Mouse (Mus musculus) olfactory bulb, adult 2 months (tissue): Measurements from ENCODE around the gene P4ha2. TPM values are rescaled to one million over a fixed set of nuclear protein-coding genes. Genes with fewer than 3 reads are reported as not detected.

ENCODE experiments used
- H3K27ac ChIP-seq: fragments of 200-500 bp; 2 replicates; pipeline ENCODE4 v1.5.1; 2012; ENCODE audit warnings: low read depth, low read length; ENCODE audit not compliant: insufficient read depth
- H3K4me1 ChIP-seq: fragments of 200-500 bp; 2 replicates; pipeline ENCODE4 v1.6.1; 2012; ENCODE audit warnings: low read length; ENCODE audit not compliant: control insufficient read depth, insufficient read depth
- H3K4me3 ChIP-seq: fragments of 200-500 bp; 2 replicates; pipeline ENCODE4 v1.5.1; 2012; ENCODE audit warnings: mild to moderate bottlenecking, low read depth, low read length, moderate library complexity; ENCODE audit not compliant: insufficient read depth
- CTCF ChIP-seq: fragments of 200-500 bp; IDR thresholded peaks from 2 replicates; pipeline ENCODE4 v1.5.1; 2012; ENCODE audit warnings: low read depth, mild to moderate bottlenecking, low read length, moderate library complexity; ENCODE audit not compliant: insufficient read depth
- POLR2A ChIP-seq: fragments of 200-500 bp; IDR thresholded peaks from 2 replicates; pipeline ENCODE4 v1.6.1; 2012; ENCODE audit warnings: mild to moderate bottlenecking, low read depth, low read length, moderate library complexity; ENCODE audit not compliant: insufficient read depth
- WGBS: fragments of 180-500 bp; shearing (Covaris S2); methylation state at CpG from one replicate; pipeline ENCODE4 v1.1.7; 2018; 5-methylcytosine and 5-hydroxymethylcytosine counted together
- polyA plus RNA-seq: library from polyadenylated mRNA; stranded (reverse); fragments of >200 nt; gene quantifications from 2 replicates; pipeline ENCODE4 v1.2.4, GENCODE M21; 2012; ENCODE audit warnings: low replicate concordance; ENCODE audit not compliant: missing spikeins, insufficient read depth, insufficient read length

P4ha2 gene
- polyA plus RNA-seq, 1 experiment: not detected

DNA sequence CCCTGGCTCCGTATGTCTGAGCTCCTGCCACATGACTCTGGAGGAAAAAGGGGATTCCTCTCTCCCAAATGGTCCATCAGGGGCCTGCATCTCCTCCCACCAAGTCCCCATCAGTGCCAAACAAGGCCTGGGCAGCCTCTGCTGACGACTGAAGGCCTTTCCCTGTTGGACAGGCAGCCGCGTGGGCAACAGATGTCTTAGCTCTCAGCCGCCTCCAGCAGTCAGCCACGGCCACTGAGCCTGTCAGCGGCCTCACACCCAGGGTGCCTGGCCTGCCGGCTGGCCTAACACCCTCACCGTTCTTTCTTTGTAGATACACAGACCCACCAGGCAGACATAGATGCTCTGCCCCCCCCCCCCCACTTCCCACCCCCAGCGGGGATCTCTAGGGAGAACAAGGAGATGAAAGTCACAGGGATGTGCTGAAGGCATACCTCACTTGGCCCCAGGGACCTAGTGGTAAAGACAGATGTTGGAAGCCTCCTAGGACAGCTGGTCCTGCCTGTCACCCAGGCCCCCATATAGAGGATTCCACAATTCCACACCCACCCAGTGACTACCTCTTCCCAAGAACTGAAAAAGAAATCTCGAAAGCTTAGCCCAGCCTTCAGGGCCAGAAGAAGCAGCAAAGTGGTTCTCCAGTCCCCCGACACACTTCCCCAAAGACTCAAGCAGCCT is 32.4 kb upstream of the P4ha2 start:
- Histone ChIP-seq H3K4me3 (peak overlapping the region; percentile 5; the same call in 1 of the 2 replicates), H3K27ac (no peak overlapping the region), H3K4me1 (peaks cover 17% of the 10 kb centered on the region)
- TF ChIP-seq POLR2A (no peak), CTCF (no peak)
- WGBS: 62% methylated on average over 12 of the region's 12 CpGs

DNA sequence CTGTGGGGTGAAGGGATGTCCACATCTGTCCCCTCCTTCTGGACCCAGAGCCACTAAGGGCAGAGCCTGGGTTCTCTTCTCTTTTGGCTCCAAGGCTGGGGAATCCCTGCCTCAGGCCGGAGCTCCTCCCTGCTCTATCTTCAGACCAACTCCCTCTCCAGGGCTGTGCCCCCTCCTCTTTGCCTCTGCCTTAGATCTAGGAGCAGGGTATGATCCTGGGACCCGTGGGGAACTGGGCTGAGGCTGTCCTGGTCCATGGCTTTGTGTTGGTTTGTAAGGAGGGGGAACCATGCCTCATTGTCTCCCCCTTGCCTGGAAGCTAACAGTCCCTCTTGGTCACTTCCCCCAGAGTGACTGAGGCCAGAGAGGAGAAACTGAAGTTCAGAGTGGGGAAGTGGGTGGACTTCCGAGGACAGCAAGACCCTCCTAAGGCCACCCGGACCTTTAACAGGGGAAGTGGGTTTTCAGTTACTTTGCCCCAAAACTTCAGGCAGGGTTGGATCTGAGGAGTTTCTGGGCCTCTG is 31.8 kb upstream of the P4ha2 start:
- H3K27ac ChIP-seq: no peak overlapping the region
- TF ChIP-seq CTCF (no peak), POLR2A (no peak)

DNA sequence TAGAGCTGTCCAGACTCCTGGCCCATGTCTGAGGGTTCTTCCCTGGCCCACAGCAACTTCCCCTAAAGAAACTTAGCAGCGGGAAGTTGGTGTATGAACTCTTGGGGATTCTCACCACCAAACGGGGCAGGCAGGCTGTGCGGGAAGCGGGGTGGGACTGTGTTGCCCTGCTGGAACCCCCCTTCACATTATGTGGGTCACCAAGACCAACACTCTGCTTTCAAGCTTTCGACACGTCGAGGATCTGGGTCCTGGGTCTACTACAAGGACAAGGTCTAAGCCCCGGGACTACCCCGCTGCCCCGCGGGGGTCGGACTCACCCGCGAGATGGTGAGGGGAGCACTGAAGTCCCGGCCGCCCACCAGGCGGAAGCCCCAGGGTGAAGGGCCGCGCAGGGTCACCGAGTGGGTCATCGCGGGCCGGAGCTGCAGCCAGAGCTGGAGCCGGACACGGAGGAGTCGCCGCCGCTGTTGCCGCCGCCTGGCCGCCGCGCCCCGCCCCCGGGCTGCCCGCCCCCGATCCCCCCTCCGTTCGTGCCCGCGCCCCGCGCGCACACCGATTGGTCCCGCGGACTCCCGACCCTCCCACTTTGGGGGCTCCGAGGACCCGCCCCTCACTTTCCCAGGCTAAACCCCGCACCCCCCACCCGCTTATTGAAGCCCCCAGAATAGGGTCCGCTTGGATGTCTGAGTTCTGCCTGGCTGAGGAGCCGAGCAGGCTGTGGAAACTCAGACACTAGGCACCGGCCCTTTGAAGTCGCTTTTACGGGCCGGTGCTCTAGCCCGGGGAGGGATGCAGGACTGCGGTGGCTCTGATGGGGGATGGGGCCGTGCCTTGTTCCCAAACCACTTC is 31.1 kb upstream of the P4ha2 start, which contains the start of gene Pdlim4:
Pdlim4 (minus strand) TSS at position 495 of the 852 bp plus-strand sequence.
- WGBS: 5% methylated on average over 61 of the region's 61 CpGs

More for the DNA sequence above, 31.8 kb upstream of the P4ha2 start:
- peaks cover 14% of the 10 kb centered on the region for H3K4me1 ChIP-seq
- 42% methylated on average over 4 of the region's 4 CpGs for WGBS
- peak overlapping the region; percentile 40; the same call in 1 of the 2 replicates for H3K4me3 ChIP-seq

DNA sequence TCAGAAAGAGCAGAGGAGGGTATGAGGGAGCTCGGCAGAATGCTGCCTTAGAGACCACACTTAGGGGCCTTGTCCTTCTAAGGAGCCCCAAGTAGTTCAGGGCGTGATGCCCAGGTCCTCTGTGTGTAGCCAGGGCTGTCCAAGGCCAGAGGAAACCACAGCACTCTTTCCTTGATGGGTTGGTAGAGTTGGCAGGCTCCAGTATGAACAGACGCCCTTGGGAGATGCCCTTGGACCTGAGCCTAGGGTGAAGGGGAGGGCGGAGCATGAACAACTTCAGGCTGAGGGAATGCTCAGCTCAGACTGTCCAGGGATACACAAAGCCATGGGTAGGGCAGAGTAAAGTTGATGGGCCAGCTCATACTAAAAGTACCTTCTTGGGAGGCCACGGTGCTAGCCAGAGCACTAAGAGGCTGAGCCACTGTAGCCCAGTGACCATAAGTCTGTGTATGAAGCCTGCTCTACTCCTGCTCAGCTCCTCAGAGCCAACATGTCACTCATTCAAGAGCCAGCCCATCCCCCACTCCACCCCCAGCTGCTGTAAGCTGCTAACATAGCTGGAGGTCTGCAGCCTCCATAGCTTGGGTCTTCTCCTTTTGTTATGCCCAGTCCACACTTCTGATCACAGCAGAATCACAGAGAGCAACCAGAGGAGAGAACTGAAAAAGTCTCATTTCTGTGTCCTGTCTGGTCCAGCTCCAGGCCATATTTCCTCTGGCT is 28.0 kb upstream of the P4ha2 start:
- H3K27ac ChIP-seq: no peak overlapping the region
- TF ChIP-seq POLR2A: no peak
- no peak for TF ChIP-seq CTCF
- WGBS: 86% methylated on average over 5 of the region's 5 CpGs
- H3K4me1 ChIP-seq: peaks cover 17% of the 10 kb centered on the region
- no peak overlapping the region for H3K4me3 ChIP-seq

More for the DNA sequence above, 31.1 kb upstream of the P4ha2 start, which contains the start of gene Pdlim4:
- H3K4me1 ChIP-seq: peaks cover 13% of the 10 kb centered on the region
- TF ChIP-seq CTCF (no peak), POLR2A (no peak)
- H3K27ac ChIP-seq: no peak within 1 kb of the TSS
- H3K4me3 ChIP-seq: peak within 1 kb of the TSS; percentile 40

DNA sequence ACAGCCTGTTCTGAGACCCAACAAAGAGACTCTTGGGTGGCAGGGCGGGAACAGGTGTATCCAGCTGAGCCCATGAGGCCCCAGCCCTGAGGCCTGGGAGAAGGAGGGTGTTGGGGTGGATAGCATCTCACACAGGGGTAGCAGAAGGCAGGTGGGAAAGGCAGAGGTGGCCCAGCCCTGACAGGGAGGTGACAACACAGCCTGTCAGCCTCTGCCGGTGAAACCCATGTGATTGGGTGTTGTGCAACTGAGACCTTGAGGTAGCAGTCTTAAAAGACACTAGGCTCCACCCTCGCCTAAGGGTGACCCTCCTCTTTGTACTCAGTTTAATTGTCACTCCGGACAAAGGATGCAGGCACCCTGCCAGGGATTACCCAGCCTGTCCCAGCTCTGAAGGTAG is 26.6 kb upstream of the P4ha2 start:
- Histone ChIP-seq H3K27ac (no peak overlapping the region), H3K4me3 (no peak overlapping the region), H3K4me1 (peaks cover 14% of the 10 kb centered on the region)
- TF ChIP-seq CTCF (no peak), POLR2A (no peak)
- WGBS: 60% methylated on average over 4 of the region's 4 CpGs

DNA sequence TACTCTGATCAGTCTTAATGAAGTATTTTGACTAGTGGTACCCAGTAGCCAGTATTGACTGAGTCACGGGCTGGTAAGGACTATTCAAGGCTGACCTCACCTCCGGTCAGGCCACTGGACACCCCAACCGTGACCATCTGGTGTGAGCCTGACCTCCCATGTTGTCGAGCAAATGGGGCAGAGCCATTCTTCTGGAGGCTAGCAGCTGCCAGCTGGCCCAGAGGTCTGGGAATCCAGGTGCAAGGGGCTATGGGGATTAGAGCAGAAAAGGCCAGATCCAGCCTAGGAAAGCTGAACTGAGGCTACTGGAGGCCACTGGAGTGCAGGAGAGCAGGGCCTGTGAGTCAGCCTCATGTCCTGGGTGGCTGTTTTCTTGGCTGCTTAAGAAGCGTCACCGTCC is 24.5 kb upstream of the P4ha2 start:
- peaks cover 7% of the 10 kb centered on the region for H3K4me1 ChIP-seq
- H3K4me3 ChIP-seq: no peak overlapping the region
- TF ChIP-seq CTCF (no peak), POLR2A (no peak)
- WGBS: 64% methylated on average over 6 of the region's 6 CpGs
- H3K27ac ChIP-seq: no peak overlapping the region

DNA sequence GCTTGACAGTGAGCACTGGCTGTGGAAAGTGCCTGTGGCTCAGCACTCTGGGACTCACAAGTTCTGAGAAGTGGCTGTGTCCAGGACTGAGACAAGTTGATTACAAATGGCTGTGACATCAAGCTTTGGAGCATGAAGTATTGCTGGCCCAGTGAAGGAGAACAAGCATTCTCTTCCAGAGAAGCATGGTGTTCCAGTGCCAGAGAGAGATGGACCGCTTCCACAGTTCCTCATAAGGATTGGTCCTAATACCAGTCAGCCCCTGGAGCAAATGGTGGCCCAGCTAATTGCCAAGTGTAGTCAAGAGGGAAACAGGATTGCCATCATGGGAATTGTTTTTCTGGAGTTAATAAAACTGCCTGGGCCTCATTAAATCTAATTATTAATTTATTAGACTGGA is 23.8 kb upstream of the P4ha2 start:
- no peak overlapping the region for H3K4me3 ChIP-seq
- WGBS: 81% methylated on average over 1 of the region's 1 CpGs
- H3K27ac ChIP-seq: no peak overlapping the region
- H3K4me1 ChIP-seq: peaks cover 9% of the 10 kb centered on the region
- TF ChIP-seq CTCF (no peak), POLR2A (no peak)

DNA sequence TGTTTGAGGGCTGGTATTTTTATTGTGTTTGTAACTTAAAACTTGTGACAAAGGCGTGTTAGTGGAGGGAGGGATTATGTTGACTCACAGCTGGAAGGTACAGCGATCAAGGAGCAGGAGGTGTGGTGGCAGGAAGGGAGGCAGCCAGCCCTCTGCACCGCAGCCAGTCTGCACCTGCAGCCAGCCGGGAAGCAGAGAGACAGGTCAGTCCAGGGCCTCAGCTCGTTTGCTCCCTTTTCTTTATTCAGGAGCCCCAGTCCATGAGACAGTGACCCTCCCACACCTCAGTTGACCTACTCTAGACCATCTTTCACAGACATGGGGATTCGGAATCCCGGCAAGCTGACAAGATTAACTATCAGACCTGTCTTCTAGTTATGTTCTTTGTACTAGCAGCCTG is 19.5 kb upstream of the P4ha2 start:
- TF ChIP-seq POLR2A (no peak), CTCF (no peak)
- 58% methylated on average over 7 of the region's 7 CpGs for WGBS
- no peak overlapping the region for H3K4me3 ChIP-seq
- H3K4me1 ChIP-seq: peaks cover 4% of the 10 kb centered on the region
- H3K27ac ChIP-seq: no peak overlapping the region

DNA sequence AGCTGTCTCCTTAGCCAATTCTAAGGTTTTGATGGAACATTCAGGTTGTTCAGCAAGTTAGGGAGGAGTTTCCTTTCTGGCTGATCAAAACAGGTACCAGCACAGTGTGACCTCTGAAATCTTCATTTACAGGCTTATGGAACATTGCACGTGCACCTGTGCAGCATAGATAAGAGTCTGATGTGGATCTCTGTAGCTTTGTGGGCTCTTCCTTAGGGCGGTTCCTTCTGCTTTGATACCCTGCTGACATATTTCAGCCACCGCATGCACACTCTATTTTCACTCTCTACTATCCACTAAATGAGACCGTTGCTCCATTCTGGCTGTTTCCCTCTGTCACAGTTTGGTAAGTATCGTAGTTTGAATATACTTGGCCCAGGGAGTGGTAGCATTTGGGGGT is 17.2 kb upstream of the P4ha2 start:
- TF ChIP-seq POLR2A (no peak), CTCF (no peak)
- peaks cover 2% of the 10 kb centered on the region; the same call in 1 of the 2 replicates for H3K4me1 ChIP-seq
- no peak overlapping the region for H3K27ac ChIP-seq
- WGBS: 95% methylated on average over 5 of the region's 5 CpGs
- no peak overlapping the region for H3K4me3 ChIP-seq
